Mouse (Mus musculus) thymus, adult 2 months (tissue): ENCODE measurements around the gene Rpf1. TPM values are rescaled to one million over a fixed set of nuclear protein-coding genes. Genes with fewer than 3 reads are reported as not detected.

Experiments
- DNase-seq: peaks from one replicate; pipeline ENCODE4 v3.0.0; 2021
- H3K27ac ChIP-seq: fragments of 200-500 bp; 2 replicates; pipeline ENCODE4 v1.5.1; 2012; ENCODE audit warnings: low read length, control low read depth; ENCODE audit not compliant: control insufficient read depth, insufficient read depth
- H3K27me3 ChIP-seq: fragments of 200-500 bp; 2 replicates; pipeline ENCODE4 v1.6.1; 2012; ENCODE audit warnings: mild to moderate bottlenecking, low read length, moderate library complexity, mixed read lengths; ENCODE audit not compliant: control insufficient read depth, insufficient read depth
- H3K36me3 ChIP-seq: fragments of 200-500 bp; 2 replicates; pipeline ENCODE4 v1.6.1; 2012; ENCODE audit warnings: mild to moderate bottlenecking, low read length, moderate library complexity; ENCODE audit not compliant: control insufficient read depth, insufficient read depth
- H3K4me1 ChIP-seq: fragments of 200-500 bp; replicated peaks from 2 replicates; pipeline ENCODE4 v1.6.1; 2012; ENCODE audit warnings: low read length; ENCODE audit not compliant: control insufficient read depth, insufficient read depth
- H3K4me3 ChIP-seq: fragments of 200-500 bp; 2 replicates; pipeline ENCODE4 v1.5.1; 2012; ENCODE audit warnings: mild to moderate bottlenecking, low read length, control low read depth, moderate library complexity; ENCODE audit not compliant: control insufficient read depth, insufficient read depth
- CTCF ChIP-seq: fragments of 200-500 bp; IDR thresholded peaks from 2 replicates; pipeline ENCODE4 v1.5.1; 2012; ENCODE audit warnings: mild to moderate bottlenecking, control low read depth, low read length, moderate library complexity, borderline replicate concordance; ENCODE audit not compliant: control insufficient read depth, poor library complexity, insufficient read depth; ENCODE audit errors: extremely low read depth
- POLR2A ChIP-seq: fragments of 200-500 bp; IDR thresholded peaks from 2 replicates; pipeline ENCODE4 v1.6.1; 2012; ENCODE audit warnings: mild to moderate bottlenecking, low read length, control low read depth, moderate library complexity; ENCODE audit not compliant: control insufficient read depth, poor library complexity, insufficient read depth; ENCODE audit errors: extremely low read depth
- WGBS: fragments of 180-500 bp; shearing (Covaris S2); methylation state at CpG from one replicate; pipeline ENCODE4 v1.1.7; 2018; 5-methylcytosine and 5-hydroxymethylcytosine counted together
- polyA plus RNA-seq: library from polyadenylated mRNA; depleted of rRNA; stranded (reverse); fragments of >200 nt; gene quantifications from 2 replicates; pipeline ENCODE4 v1.2.3, GENCODE M21; 2012

Rpf1 gene
- polyA plus RNA-seq, 1 experiment: 19.0 TPM

- no peak for DNase-seq
- TF ChIP-seq CTCF: no peak
- no peak for TF ChIP-seq POLR2A
- WGBS: 74% methylated on average over 5 of the region's 5 CpGs
- H3K27ac ChIP-seq: no peak overlapping the region
- no peak overlapping the region for H3K4me3 ChIP-seq
- no peaks in the 10 kb centered on the region for H3K27me3 ChIP-seq
- H3K4me1 ChIP-seq: peaks cover 8% of the 10 kb centered on the region
- H3K36me3 ChIP-seq: peaks cover 31% of the 10 kb centered on the region
Observed at GRCm38 (mm10) chr3:146501601-146502123, 19.6 kb downstream of the Rpf1 start.

GRCm38 (mm10) chr3:146500810-146501201 lies 20.4 kb downstream of the Rpf1 start:
- Histone ChIP-seq H3K4me3 (peak overlapping the region; percentile 17; the same call in 1 of the 2 replicates), H3K4me1 (peaks cover 8% of the 10 kb centered on the region), H3K36me3 (peaks cover 23% of the 10 kb centered on the region), H3K27ac (no peak overlapping the region), H3K27me3 (no peaks in the 10 kb centered on the region)
- DNase-seq: no peak
- TF ChIP-seq CTCF: no peak
- TF ChIP-seq POLR2A: no peak
- WGBS: 3% methylated on average over 5 of the region's 5 CpGs

DNA sequence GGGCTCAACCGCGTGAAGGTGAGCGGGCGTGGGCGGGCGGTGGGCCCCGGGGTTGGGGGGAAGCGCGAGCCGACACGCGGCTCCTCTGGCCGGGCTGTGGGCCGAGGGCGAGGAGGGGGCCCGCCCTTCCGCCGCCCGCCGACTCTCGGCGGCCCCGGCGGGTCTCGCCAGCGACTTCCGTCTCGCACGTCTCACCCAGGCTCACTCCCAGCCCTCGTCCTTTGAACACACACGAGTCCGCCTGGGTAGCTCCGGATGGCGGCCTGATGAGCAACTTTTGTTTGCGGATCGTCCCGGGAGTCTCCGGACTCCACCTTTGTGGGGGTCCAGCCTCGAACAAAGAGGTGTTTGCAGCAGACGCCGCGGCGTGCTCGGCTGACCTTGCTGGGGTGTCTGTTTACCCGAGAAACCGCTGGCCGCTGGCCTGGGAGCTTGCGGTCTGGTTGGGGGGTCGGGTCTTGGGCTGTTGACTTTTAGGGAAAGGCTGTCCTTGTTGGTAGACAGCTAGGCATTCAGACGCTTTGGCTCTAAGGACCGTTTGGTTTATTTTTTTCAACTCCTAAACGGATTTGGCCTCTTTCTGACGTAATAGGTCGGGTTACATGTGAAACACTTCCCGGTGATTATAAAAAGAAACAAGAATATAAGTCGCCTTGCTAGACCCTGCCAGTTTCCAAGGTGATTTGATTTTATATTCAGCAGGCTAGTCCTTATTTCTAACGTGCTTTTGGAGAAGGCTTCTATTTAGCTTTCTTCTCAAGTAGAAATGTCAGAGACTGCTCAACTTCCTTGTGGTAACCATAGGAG lies 21.0 kb downstream of the Rpf1 start:
- H3K4me1 ChIP-seq: peaks cover 8% of the 10 kb centered on the region
- H3K27ac ChIP-seq: peak overlapping the region; percentile 75
- peaks cover 18% of the 10 kb centered on the region for H3K36me3 ChIP-seq
- WGBS: under 1% methylated on average over 54 of the region's 57 CpGs
- peak overlapping the region; percentile 98 for H3K4me3 ChIP-seq
- DNase-seq: peak; percentile 76
- TF ChIP-seq POLR2A (no peak; the same call in 1 of the 2 replicates), CTCF (no peak)
- no peaks in the 10 kb centered on the region for H3K27me3 ChIP-seq

DNA sequence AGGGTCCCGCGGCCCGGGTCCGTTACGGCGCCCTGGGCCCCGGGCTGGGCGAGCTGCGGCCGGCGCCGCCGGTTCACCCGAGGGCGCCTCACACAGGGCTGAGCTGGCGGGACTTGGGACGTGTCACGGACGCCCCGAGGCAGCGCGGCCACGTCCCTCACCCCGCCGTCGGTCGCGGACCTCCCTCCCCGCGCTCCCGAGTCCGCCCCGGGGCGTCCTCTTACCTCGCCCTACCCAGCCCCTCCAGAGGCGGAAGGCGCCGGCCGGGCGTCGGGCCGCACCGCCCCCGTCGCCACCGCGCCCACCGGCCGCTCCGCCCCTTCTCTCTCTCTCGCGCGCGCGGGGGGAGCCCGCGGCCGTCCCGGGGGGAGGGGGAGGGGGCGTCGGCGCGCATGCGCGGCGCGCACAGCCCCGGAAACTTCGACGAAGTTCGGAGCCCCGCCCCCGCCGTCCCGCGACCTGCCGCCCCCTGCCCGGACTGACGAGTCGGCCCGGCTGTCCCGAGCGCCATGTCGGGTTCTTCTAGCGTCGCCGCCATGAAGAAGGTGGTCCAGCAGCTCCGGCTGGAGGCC lies 21.7 kb downstream of the Rpf1 start, which contains the start of the genes Spata1 and Gng5:
Gene Spata1, minus strand, starts transcription at position 323 of the 572 bp plus-strand sequence.
Gene Gng5, plus strand, starts transcription at position 377 of the 572 bp plus-strand sequence.
- Histone ChIP-seq H3K36me3 (peaks cover 14% of the 10 kb centered on the region), H3K27me3 (no peaks in the 10 kb centered on the region), H3K4me1 (peaks cover 8% of the 10 kb centered on the region), H3K4me3 (peak within 1 kb of the TSS; percentile 100), H3K27ac (peak within 1 kb of the TSS; percentile 75)
- WGBS: under 1% methylated on average over 69 of the region's 88 CpGs
- no peak; the same call in 1 of the 2 replicates for TF ChIP-seq CTCF
- TF ChIP-seq POLR2A: peak; percentile 86
- DNase-seq: peak; percentile 90

DNA sequence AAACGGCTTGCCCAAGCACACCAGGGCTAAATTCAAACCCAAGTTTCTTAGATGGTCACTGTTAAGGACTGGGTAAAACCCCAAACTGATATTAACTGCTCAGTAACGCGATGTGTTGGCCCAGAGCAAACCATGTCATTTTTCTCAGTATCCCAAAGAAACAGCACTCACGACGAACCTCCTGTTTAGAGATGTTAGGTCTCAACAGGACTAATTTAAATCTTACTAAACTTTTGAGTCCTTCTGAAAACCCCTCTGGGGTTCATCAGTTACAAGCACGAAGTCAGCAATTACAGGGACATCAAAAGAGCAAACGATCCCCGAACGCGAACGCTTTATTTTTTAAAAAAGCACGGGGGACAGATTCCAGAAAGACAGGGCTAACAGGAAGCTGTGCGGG lies 22.2 kb downstream of the Rpf1 start:
- peak overlapping the region; percentile 48; the same call in 1 of the 2 replicates for H3K27ac ChIP-seq
- WGBS: 2% methylated on average over 13 of the region's 13 CpGs
- H3K4me3 ChIP-seq: peak overlapping the region; percentile 100
- TF ChIP-seq POLR2A (no peak), CTCF (no peak)
- H3K36me3 ChIP-seq: peaks cover 10% of the 10 kb centered on the region
- peaks cover 8% of the 10 kb centered on the region for H3K4me1 ChIP-seq
- no peak for DNase-seq
- H3K27me3 ChIP-seq: no peaks in the 10 kb centered on the region

- peaks cover 3% of the 10 kb centered on the region; the same call in 1 of the 2 replicates for H3K4me1 ChIP-seq
- no peaks in the 10 kb centered on the region for H3K27me3 ChIP-seq
- H3K36me3 ChIP-seq: no peaks in the 10 kb centered on the region
- TF ChIP-seq POLR2A: no peak
- TF ChIP-seq CTCF: no peak
- H3K27ac ChIP-seq: no peak overlapping the region
- WGBS: 96% methylated on average over 8 of the region's 8 CpGs
- DNase-seq: no peak
- H3K4me3 ChIP-seq: no peak overlapping the region
Observed at GRCm38 (mm10) chr3:146494941-146495340, 26.3 kb downstream of the Rpf1 start.

- peak; percentile 18 for DNase-seq
- TF ChIP-seq CTCF (no peak), POLR2A (no peak)
- Histone ChIP-seq H3K4me3 (no peak overlapping the region), H3K4me1 (no peaks in the 10 kb centered on the region), H3K36me3 (no peaks in the 10 kb centered on the region), H3K27ac (no peak overlapping the region), H3K27me3 (no peaks in the 10 kb centered on the region)
- 97% methylated on average over 4 of the region's 4 CpGs for WGBS
Observed at GRCm38 (mm10) chr3:146486464-146486863, 34.8 kb downstream of the Rpf1 start.
